Mouse (Mus musculus) embryonic fibroblast, embryonic 13.5 days (primary cell): ENCODE results near the gene Pld5.

Source experiments
- CTCF ChIP-seq: IDR thresholded peaks from 2 replicates; pipeline ENCODE4 v1.5.1; 2011; ENCODE audit warnings: mild to moderate bottlenecking, control low read depth, low read length, moderate library complexity, borderline replicate concordance; ENCODE audit not compliant: insufficient read depth
- POLR2A ChIP-seq: IDR thresholded peaks from 2 replicates; pipeline ENCODE4 v1.6.1; 2011; ENCODE audit warnings: low read depth, mild to moderate bottlenecking, control low read depth, low read length, moderate library complexity

DNA sequence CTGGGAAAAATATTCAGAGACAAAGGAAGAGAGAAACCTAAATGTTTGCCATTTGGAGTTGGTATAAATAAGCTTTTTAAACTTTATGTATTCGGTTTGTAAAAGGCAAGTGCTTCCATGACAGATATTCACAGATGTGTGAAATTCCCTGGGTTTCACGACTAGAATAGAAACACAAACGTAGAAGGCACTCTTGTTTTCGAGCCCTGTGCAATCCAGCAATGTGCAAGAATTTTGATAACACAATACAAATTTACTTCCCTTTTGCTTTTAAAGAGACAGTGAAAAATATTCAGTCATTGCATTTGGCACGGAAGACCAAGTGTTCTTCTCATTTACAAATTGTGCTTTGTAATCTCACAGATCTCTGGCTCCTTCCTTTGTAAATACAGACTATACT is 200.6 kb downstream of the Pld5 start:
- no peak for TF ChIP-seq CTCF
- TF ChIP-seq POLR2A, result no peak
